Mouse (Mus musculus): ENCODE results near the gene Apobec2. TPM values are rescaled to one million over a fixed set of nuclear protein-coding genes. Genes with fewer than 3 reads are reported as not detected.
A peak's percentile ranks its signal among the peaks of the same experiment; 100 is the strongest.

The Apobec2 gene
- polyA plus RNA-seq, 1 experiment from 2014 or later = 8.2 TPM

DNA sequence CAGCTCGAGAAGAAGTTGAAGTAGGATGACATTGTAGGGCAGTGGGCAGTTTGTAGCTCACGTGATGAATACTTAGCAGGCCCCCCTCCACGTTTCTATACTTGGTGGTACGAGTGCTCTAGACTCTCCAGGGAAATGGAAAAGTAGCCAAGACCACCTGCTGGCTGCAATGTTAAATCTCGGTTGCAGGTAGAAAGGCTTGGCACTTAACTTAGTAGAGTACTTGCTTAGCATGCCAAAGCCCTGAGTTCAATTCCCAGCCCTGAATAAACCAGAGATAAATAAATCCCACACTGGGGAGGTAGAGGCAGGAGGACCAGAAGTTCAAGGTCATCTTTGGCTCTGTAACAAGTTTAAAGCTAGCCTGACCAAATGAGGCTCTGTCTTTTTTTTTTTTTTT, 1.7 kb upstream of the Apobec2 start:
- Histone ChIP-seq H3K4me1 (replicated peaks) (peaks cover 38% of the 10 kb centered on the region), H3K27me3 (no peaks in the 10 kb centered on the region), H3K4me3 (replicated peaks) (no peak overlapping the region), H3K36me3 (no peaks in the 10 kb centered on the region), H3K4me2 (no peak overlapping the region), H3K27ac (no peak overlapping the region), H3K9me3 (no peaks in the 10 kb centered on the region), H3K9ac (replicated peaks) (no peak overlapping the region)
- WGBS = 76% methylated on average over 5 of the region's 5 CpGs
- ATAC-seq (ENCODE audit: insufficient number of reproducible peaks, insufficient read depth, low FRiP score, low TSS enrichment, low read depth) = no peak

DNA sequence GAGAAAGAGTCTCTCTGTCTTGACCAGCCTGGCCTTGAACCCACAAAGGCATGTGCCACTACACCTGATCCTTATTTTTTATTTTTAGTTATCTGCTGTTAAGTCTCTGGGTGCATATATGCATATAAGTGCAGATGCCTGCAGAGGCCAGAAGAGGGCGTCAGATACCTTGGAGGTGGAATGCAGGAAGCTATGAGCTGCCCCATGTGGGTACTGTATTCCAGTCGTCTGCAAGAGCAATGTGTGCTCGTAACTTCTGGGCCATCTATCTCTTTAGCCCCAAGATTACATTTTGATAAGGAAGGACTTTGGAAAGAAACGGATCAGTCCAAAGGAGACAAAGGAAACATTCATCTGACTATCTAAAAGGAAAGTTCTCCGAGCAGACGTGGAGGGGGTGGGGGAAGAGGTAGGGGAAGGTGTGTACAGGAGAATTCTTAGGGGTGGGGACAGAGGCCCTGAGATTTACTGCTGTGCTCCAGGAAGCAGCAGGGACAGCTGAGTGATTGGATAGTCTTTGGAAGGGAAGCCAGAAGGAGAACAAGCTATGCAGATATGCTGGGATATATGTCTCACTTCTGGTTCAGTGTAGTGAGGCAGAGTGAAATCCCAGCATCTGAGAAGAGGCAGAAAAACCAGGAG, 1.1 kb upstream of the Apobec2 start:
- peaks cover 38% of the 10 kb centered on the region for H3K4me1 ChIP-seq (replicated peaks)
- no peaks in the 10 kb centered on the region for H3K9me3 ChIP-seq
- H3K36me3 ChIP-seq = no peaks in the 10 kb centered on the region
- H3K9ac ChIP-seq (replicated peaks) = no peak overlapping the region
- ATAC-seq (ENCODE audit: insufficient number of reproducible peaks, insufficient read depth, low FRiP score, low TSS enrichment, low read depth) = no peak
- H3K27ac ChIP-seq = no peak overlapping the region
- no peak overlapping the region for H3K4me3 ChIP-seq (replicated peaks)
- 68% methylated on average over 6 of the region's 6 CpGs for WGBS
- H3K27me3 ChIP-seq = no peaks in the 10 kb centered on the region
- no peak overlapping the region for H3K4me2 ChIP-seq

GRCm38 (mm10) chr17:48433006-48433655, 401 bp upstream of the Apobec2 start:
- H3K9me3 ChIP-seq = no peaks in the 10 kb centered on the region
- peaks cover 43% of the 10 kb centered on the region for H3K4me1 ChIP-seq (replicated peaks)
- WGBS = 82% methylated on average over 20 of the region's 20 CpGs
- no peak overlapping the region for H3K27ac ChIP-seq
- no peak overlapping the region for H3K9ac ChIP-seq (replicated peaks)
- no peaks in the 10 kb centered on the region for H3K36me3 ChIP-seq
- ATAC-seq (ENCODE audit: insufficient number of reproducible peaks, insufficient read depth, low FRiP score, low TSS enrichment, low read depth) = no peak
- no peaks in the 10 kb centered on the region for H3K27me3 ChIP-seq
- H3K4me2 ChIP-seq = no peak overlapping the region
- no peak overlapping the region for H3K4me3 ChIP-seq (replicated peaks)

DNA sequence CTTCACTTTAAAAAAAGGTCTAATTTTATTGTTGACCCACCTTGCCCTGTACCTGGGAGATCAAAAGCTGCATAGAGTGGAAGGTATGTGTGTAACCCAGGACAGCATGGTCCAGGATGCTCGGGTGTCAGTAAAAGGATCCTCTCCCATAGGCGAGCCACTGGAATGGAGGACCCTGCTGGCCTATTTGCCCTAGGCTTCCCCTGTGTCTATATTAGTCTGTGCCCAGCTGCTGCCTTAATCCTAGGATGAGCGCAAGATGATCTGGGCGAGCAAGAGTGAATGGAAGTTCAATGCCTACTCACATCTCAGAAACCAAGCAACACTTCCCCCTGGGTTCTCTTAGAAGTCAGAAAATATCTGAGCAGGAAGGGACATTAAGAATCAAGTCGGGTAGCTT, 1.7 kb downstream of the Apobec2 start:
- H3K36me3 ChIP-seq = no peaks in the 10 kb centered on the region
- no peak for ATAC-seq (ENCODE audit: insufficient number of reproducible peaks, insufficient read depth, low FRiP score, low TSS enrichment, low read depth)
- no peak overlapping the region for H3K4me2 ChIP-seq
- no peaks in the 10 kb centered on the region for H3K27me3 ChIP-seq
- WGBS = 78% methylated on average over 5 of the region's 5 CpGs
- peak overlapping the region; percentile 31; the same call in 1 of the 2 replicates for H3K27ac ChIP-seq
- no peak overlapping the region for H3K9ac ChIP-seq (replicated peaks)
- H3K4me1 ChIP-seq (replicated peaks) = peaks cover 37% of the 10 kb centered on the region
- H3K4me3 ChIP-seq (replicated peaks) = no peak overlapping the region
- no peaks in the 10 kb centered on the region for H3K9me3 ChIP-seq

GRCm38 (mm10) chr17:48430394-48430793, 2.3 kb downstream of the Apobec2 start:
- no peak overlapping the region for H3K4me3 ChIP-seq (replicated peaks)
- peaks cover 37% of the 10 kb centered on the region for H3K4me1 ChIP-seq (replicated peaks)
- no peak for ATAC-seq (ENCODE audit: insufficient number of reproducible peaks, insufficient read depth, low FRiP score, low TSS enrichment, low read depth)
- no peak overlapping the region for H3K9ac ChIP-seq (replicated peaks)
- H3K36me3 ChIP-seq = no peaks in the 10 kb centered on the region
- peak overlapping the region; percentile 31 for H3K27ac ChIP-seq
- 0 out of 2 replicates have a peak overlapping the region, but pooled peaks have one; percentile 8 for H3K4me2 ChIP-seq
- H3K9me3 ChIP-seq = no peaks in the 10 kb centered on the region
- 40% methylated on average over 5 of the region's 5 CpGs for WGBS
- H3K27me3 ChIP-seq = no peaks in the 10 kb centered on the region

GRCm38 (mm10) chr17:48427852-48428530, 4.7 kb downstream of the Apobec2 start:
- WGBS = 58% methylated on average over 11 of the region's 11 CpGs
- no peak overlapping the region for H3K4me2 ChIP-seq
- no peak overlapping the region for H3K9ac ChIP-seq (replicated peaks)
- no peaks in the 10 kb centered on the region for H3K27me3 ChIP-seq
- H3K27ac ChIP-seq = peak overlapping the region; percentile 4; the same call in 1 of the 2 replicates
- no peak; the same call in 1 of the 2 replicates for ATAC-seq (ENCODE audit: insufficient number of reproducible peaks, insufficient read depth, low FRiP score, low TSS enrichment, low read depth)
- peaks cover 41% of the 10 kb centered on the region for H3K4me1 ChIP-seq (replicated peaks)
- no peaks in the 10 kb centered on the region for H3K36me3 ChIP-seq
- H3K4me3 ChIP-seq (replicated peaks) = no peak overlapping the region
- no peaks in the 10 kb centered on the region for H3K9me3 ChIP-seq

GRCm38 (mm10) chr17:48426991-48427750, 5.6 kb downstream of the Apobec2 start:
- Histone ChIP-seq H3K9ac (replicated peaks) (no peak overlapping the region), H3K4me1 (replicated peaks) (peaks cover 33% of the 10 kb centered on the region), H3K27me3 (no peaks in the 10 kb centered on the region), H3K36me3 (no peaks in the 10 kb centered on the region), H3K9me3 (no peaks in the 10 kb centered on the region), H3K27ac (peak overlapping the region; percentile 45; the same call in 1 of the 2 replicates), H3K4me2 (no peak overlapping the region), H3K4me3 (replicated peaks) (no peak overlapping the region)
- no peak for ATAC-seq (ENCODE audit: insufficient number of reproducible peaks, insufficient read depth, low FRiP score, low TSS enrichment, low read depth)
- WGBS = 61% methylated on average over 13 of the region's 13 CpGs

GRCm38 (mm10) chr17:48425823-48426612, 6.7 kb downstream of the Apobec2 start:
- Histone ChIP-seq H3K4me2 (no peak overlapping the region), H3K36me3 (no peaks in the 10 kb centered on the region), H3K9me3 (no peaks in the 10 kb centered on the region), H3K4me1 (replicated peaks) (peaks cover 33% of the 10 kb centered on the region), H3K9ac (replicated peaks) (no peak overlapping the region), H3K4me3 (replicated peaks) (no peak overlapping the region), H3K27me3 (no peaks in the 10 kb centered on the region), H3K27ac (no peak overlapping the region)
- ATAC-seq (ENCODE audit: insufficient number of reproducible peaks, insufficient read depth, low FRiP score, low TSS enrichment, low read depth) = no peak
- 47% methylated on average over 9 of the region's 9 CpGs for WGBS

DNA sequence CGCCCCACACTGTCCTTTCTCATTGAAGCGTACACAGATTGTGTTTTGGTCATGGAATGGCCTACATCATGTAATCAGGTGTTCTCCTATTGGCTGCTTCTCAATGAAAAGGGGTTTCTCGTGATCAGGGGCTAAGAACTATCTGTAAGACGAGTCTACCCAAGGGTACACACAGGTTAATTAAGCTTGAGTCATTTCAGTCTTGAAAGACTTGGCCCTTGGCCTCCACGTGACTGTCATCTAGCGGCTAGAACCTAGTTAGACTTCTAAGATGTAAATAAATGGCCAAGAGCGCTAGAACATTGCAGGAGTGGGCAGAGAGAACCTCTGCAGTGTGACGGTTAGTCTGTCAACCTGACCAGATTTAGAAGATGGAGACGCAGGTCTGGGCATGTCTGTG, 8.5 kb downstream of the Apobec2 start:
- H3K9me3 ChIP-seq = no peaks in the 10 kb centered on the region
- WGBS = 87% methylated on average over 9 of the region's 9 CpGs
- no peaks in the 10 kb centered on the region for H3K27me3 ChIP-seq
- H3K4me2 ChIP-seq = no peak overlapping the region
- H3K4me3 ChIP-seq (replicated peaks) = no peak overlapping the region
- no peak for ATAC-seq (ENCODE audit: insufficient number of reproducible peaks, insufficient read depth, low FRiP score, low TSS enrichment, low read depth)
- H3K9ac ChIP-seq (replicated peaks) = no peak overlapping the region
- H3K4me1 ChIP-seq (replicated peaks) = peaks cover 33% of the 10 kb centered on the region
- no peak overlapping the region for H3K27ac ChIP-seq
- no peaks in the 10 kb centered on the region for H3K36me3 ChIP-seq

- no peaks in the 10 kb centered on the region for H3K4me1 ChIP-seq (replicated peaks)
Observed at GRCm38 (mm10) chr17:48419571-48419970, 13.2 kb downstream of the Apobec2 start.

More at GRCm38 (mm10) chr17:48419571-48419970, 13.2 kb downstream of the Apobec2 start:
- Histone ChIP-seq H3K36me3 (peaks cover 40% of the 10 kb centered on the region), H3K27me3 (no peaks in the 10 kb centered on the region), H3K9ac (replicated peaks) (no peak overlapping the region), H3K4me3 (replicated peaks) (no peak overlapping the region), H3K9me3 (no peaks in the 10 kb centered on the region), H3K4me2 (no peak overlapping the region), H3K27ac (no peak overlapping the region)
- no peak for ATAC-seq (ENCODE audit: insufficient number of reproducible peaks, insufficient read depth, low FRiP score, low TSS enrichment, low read depth)
- 66% methylated on average over 2 of the region's 2 CpGs for WGBS
